Mouse (Mus musculus) midbrain, postnatal 0 days (tissue): ENCODE data around the gene Fyb2. TPM values are rescaled to one million over a fixed set of nuclear protein-coding genes. Genes with fewer than 3 reads are reported as not detected.

ENCODE experiments used
- ATAC-seq: fragments of 200-750 bp; cut with Nextera tagmentation; 2 replicates; pipeline ENCODE4 v1.8.0; 2017; ENCODE audit warnings: moderate number of reproducible peaks, mild to moderate bottlenecking, moderate TSS enrichment, moderate library complexity; ENCODE audit not compliant: low FRiP score
- DNase-seq: peaks from one replicate; pipeline ENCODE4 v3.0.0-alpha.2; 2015; ENCODE audit warnings: low spot score
- H3K27ac ChIP-seq: fragments of 300-500 bp; sonication (generic); 2 replicates; pipeline ENCODE4 v1.5.1; 2014; ENCODE audit warnings: low read depth, mild to moderate bottlenecking, low read length, mixed read lengths
- H3K27me3 ChIP-seq: fragments of 300-500 bp; sonication (generic); 2 replicates; pipeline ENCODE4 v1.6.1; 2014; ENCODE audit warnings: low read length, control low read depth, mixed read lengths; ENCODE audit not compliant: insufficient read depth
- H3K36me3 ChIP-seq: fragments of 300-500 bp; sonication (generic); 2 replicates; pipeline ENCODE4 v1.6.1; 2014; ENCODE audit warnings: low read length, control low read depth, mixed read lengths; ENCODE audit not compliant: insufficient read depth
- H3K4me1 ChIP-seq: fragments of 300-500 bp; sonication (generic); 2 replicates; pipeline ENCODE4 v1.6.1; 2014; ENCODE audit warnings: mild to moderate bottlenecking, control low read depth, antibody characterized with exemption, low read length, mixed read lengths; ENCODE audit not compliant: insufficient read depth
- H3K4me2 ChIP-seq: fragments of 300-500 bp; sonication (generic); 2 replicates; pipeline ENCODE4 v1.6.1; 2014; ENCODE audit warnings: low read depth, mild to moderate bottlenecking, low read length, mixed read lengths; ENCODE audit not compliant: poor library complexity, severe bottlenecking
- H3K4me3 ChIP-seq: fragments of 300-500 bp; sonication (generic); 2 replicates; pipeline ENCODE4 v1.5.1; 2014; ENCODE audit warnings: low read depth, mild to moderate bottlenecking, low read length, moderate library complexity
- H3K9ac ChIP-seq: fragments of 300-500 bp; sonication (generic); replicated peaks from 2 replicates; pipeline ENCODE4 v1.6.1; 2014; ENCODE audit warnings: mild to moderate bottlenecking, low read length, moderate library complexity, mixed read lengths; ENCODE audit not compliant: poor library complexity, severe bottlenecking
- H3K9me3 ChIP-seq: fragments of 300-500 bp; sonication (generic); 2 replicates; pipeline ENCODE4 v1.6.1; 2016; ENCODE audit warnings: low read length, control low read depth
- CTCF ChIP-seq: IDR thresholded peaks from 2 replicates; pipeline ENCODE4 v1.5.1; 2016; ENCODE audit warnings: antibody characterized with exemption, mild to moderate bottlenecking
- WGBS: fragments of 180-500 bp; shearing (Covaris S2); extraction: QIAGEN DNeasy Blood & Tissue Kit; methylation state at CpG from one replicate; pipeline ENCODE4 v1.1.7; 2014; 5-methylcytosine and 5-hydroxymethylcytosine counted together
- polyA plus RNA-seq: library from polyadenylated mRNA; unstranded; fragments of >200 nt; fragmentation: Nextera tagmentation; extraction: Ambion mirVana; gene quantifications from 2 replicates; pipeline ENCODE4 v1.2.1, GENCODE M21; 2015
- total RNA-seq: library from RNA; depleted of rRNA; stranded (reverse); fragments of >200 nt; gene quantifications from 2 replicates; pipeline ENCODE4 v1.2.3, GENCODE M21; 2014

Gene Fyb2
- total and polyA plus RNA-seq, 2 experiments from 2014 or later, result 0.28 to 0.49 TPM

DNA sequence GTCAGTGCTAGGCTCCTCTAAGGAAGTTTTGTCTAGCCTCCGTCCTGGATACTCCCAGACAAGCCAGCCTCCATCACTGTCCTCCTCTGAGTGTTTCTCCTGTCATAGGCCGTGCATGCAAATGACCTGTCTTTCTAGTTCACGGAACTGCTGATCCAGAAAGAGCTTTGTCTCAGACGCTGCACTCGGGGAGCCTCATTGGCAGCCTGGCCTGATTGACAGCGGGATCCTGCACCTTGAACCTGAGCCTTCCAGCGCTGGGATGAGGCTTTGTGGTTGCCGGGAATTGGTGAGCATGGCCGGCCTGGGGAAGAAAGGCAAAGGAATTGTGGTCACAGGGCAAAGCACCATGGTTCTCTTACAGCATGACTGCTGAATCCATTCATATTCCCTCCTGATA is 25.8 kb upstream of the Fyb2 start:
- no peak overlapping the region for H3K4me3 ChIP-seq
- H3K9me3 ChIP-seq, result no peaks in the 10 kb centered on the region
- ATAC-seq, result no peak
- no peaks in the 10 kb centered on the region for H3K27me3 ChIP-seq
- no peaks in the 10 kb centered on the region for H3K4me1 ChIP-seq
- WGBS, result 41% methylated on average over 9 of the region's 9 CpGs
- no peak for TF ChIP-seq CTCF
- H3K36me3 ChIP-seq, result no peaks in the 10 kb centered on the region
- no peak overlapping the region for H3K4me2 ChIP-seq
- H3K9ac ChIP-seq, result no peak overlapping the region
- no peak overlapping the region for H3K27ac ChIP-seq
- no peak for DNase-seq

DNA sequence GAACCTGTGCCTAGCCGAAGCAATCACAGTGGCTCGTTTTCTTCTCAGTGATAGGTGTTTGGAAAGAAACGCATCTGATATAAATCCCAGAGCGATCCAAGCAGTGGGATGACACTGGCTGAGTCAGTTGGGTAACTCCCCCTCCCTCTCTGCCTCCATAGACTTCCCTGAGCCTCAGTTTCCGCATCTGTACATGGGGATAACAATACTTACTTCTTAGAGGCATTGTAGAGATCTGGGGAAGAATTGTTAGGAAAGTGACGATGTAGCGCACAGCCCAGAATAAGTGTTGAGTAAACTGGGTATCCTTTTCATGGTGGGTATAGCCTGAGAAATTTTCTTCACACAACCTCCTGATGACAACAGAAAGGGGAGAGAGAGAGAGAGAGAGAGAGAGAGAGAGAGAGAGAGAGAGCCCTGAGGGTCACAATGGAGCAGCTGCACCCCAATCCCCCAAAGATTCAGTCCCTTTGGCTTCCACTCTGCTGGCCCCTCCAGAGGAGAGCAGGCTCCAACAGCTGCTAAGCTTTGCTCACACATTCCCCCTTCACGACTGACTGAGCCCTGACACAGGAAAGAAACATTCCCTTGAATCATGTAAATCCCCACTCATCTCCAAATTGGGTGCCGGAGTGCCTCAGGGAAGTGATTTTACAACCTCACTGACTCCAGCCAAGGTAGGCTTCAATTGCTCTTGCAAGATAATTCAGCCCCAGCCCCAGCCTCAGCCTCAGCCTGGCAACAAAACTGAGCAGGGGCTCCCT is 24.6 kb upstream of the Fyb2 start:
- WGBS, result 70% methylated on average over 9 of the region's 9 CpGs

DNA sequence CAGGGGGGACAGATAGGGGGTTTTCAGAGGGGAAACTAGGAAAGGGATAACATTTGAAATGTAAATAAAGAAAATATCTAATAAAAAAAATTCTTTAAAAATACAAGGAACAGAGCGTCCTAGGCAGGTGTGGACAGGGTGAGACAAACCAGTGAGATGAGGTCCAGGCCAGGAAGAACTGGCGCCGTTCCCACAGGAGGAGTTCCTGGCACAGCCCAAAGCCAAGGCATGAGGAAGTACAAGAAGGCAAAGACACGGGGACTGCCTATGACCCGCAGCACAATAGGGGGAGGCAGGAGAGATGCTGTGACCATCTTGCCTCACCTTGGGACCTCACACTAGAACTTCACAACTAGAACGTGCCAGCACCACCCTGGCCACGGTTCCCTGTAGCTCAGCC is 21.5 kb upstream of the Fyb2 start:
- no peaks in the 10 kb centered on the region for H3K36me3 ChIP-seq
- DNase-seq (no peak), ATAC-seq (no peak)
- H3K27me3 ChIP-seq, result no peaks in the 10 kb centered on the region
- no peaks in the 10 kb centered on the region for H3K9me3 ChIP-seq
- no peak overlapping the region for H3K27ac ChIP-seq
- 94% methylated on average over 7 of the region's 7 CpGs for whole genome bisulfite sequencing
- H3K4me3 ChIP-seq, result no peak overlapping the region
- H3K4me2 ChIP-seq, result no peak overlapping the region
- no peak overlapping the region for H3K9ac ChIP-seq
- H3K4me1 ChIP-seq, result peaks cover 3% of the 10 kb centered on the region; the same call in 1 of the 2 replicates
- no peak for TF ChIP-seq CTCF

More for the DNA sequence above, 24.6 kb upstream of the Fyb2 start:
- TF ChIP-seq CTCF, result no peak
- H3K4me1 ChIP-seq, result peaks cover 3% of the 10 kb centered on the region; the same call in 1 of the 2 replicates
- no peak overlapping the region for H3K4me2 ChIP-seq
- H3K27me3 ChIP-seq, result no peaks in the 10 kb centered on the region
- no peaks in the 10 kb centered on the region for H3K36me3 ChIP-seq
- ATAC-seq, result no peak
- H3K4me3 ChIP-seq, result no peak overlapping the region
- H3K9ac ChIP-seq, result no peak overlapping the region
- H3K27ac ChIP-seq, result no peak overlapping the region
- no peak for DNase-seq
- H3K9me3 ChIP-seq, result no peaks in the 10 kb centered on the region

DNA sequence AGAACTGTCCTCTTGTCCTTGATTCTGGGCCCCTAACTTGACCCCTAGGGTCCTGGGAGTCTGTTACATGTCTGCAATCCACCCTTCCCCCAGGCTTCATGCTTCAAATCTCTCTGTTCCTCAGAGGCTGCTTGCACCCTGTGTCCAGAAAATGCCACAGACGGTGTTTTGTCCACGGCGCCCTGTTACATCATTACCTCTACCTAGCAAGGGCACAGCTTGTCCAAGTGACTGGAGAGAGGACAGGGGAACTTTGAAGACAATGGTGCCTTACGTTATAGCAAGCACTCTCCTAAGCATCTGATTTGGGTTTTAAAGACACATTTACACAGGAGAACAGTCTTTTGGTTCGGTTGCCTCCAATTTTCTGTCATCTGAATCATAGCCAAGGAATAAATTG is 19.7 kb upstream of the Fyb2 start:
- Histone ChIP-seq H3K9ac (no peak overlapping the region), H3K4me2 (no peak overlapping the region), H3K27me3 (no peaks in the 10 kb centered on the region), H3K27ac (peak overlapping the region; percentile 55), H3K4me3 (no peak overlapping the region), H3K4me1 (peaks cover 3% of the 10 kb centered on the region; the same call in 1 of the 2 replicates), H3K36me3 (no peaks in the 10 kb centered on the region), H3K9me3 (no peaks in the 10 kb centered on the region)
- DNase-seq, result no peak
- ATAC-seq, result no peak
- TF ChIP-seq CTCF, result no peak
- 54% methylated on average over 5 of the region's 5 CpGs for WGBS

DNA sequence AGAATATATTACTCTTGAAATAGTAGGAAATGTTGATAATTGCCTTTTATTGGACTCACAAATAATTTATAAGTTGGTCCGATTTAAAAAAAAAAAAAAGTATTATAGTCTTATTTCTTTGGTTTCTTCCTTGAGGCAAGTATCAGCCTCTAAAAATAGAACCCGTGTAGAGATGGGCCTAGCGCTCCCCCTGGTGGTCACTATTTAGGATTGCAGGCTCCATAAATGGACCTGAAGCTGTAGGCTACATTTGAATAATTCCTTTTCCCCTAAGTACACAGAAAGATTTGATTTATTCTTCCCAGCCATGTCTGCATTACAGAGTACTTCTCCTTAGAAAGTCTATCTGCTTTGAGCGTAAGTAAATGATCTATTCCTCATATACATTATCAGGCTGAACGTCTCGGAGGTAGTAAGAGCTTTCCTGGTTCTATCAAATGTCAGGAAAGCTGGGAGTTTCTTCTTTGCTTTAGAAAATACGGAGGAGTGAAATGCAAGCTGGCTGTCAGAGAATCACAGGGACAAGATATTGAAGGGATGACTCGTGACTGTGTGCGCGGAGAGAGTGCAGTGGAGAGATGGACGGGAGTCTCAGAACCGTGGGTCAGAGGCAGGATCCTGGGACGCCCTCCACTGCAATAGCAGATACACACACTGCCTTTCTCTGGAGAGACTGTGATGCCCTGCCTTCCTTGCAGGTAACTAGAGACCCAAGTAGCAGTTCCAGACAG is 19.1 kb upstream of the Fyb2 start:
- Histone ChIP-seq H3K36me3 (no peaks in the 10 kb centered on the region), H3K4me3 (no peak overlapping the region), H3K4me2 (no peak overlapping the region), H3K27me3 (no peaks in the 10 kb centered on the region), H3K9ac (no peak overlapping the region), H3K9me3 (no peaks in the 10 kb centered on the region), H3K27ac (no peak overlapping the region), H3K4me1 (peaks cover 3% of the 10 kb centered on the region; the same call in 1 of the 2 replicates)
- DNase-seq (peak; percentile 81), ATAC-seq (no peak)
- TF ChIP-seq CTCF, result peak; percentile 98
- 41% methylated on average over 13 of the region's 13 CpGs for WGBS

DNA sequence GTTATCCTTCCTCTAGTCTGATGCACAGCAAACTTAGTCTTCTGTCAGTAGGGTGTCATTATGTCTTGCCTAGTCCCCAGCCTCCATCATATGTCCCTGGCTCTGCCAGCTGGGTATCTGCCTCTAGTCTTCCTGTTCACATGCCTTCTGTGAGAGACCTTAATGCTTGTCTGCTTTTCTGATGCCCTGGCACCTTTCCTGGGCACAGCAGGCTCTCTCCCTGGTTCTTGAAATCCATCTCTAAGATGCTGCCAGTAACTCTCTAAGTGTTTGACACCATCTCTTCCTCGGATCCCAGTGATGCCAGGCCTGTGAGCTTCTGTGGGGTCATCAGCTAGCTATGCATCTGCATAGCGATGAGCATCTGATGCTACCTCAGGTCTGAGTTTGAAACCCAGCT is 10.4 kb upstream of the Fyb2 start:
- H3K4me1 ChIP-seq, result no peaks in the 10 kb centered on the region
- H3K27ac ChIP-seq, result no peak overlapping the region
- ATAC-seq, result no peak
- no peak overlapping the region for H3K4me3 ChIP-seq
- no peak overlapping the region for H3K4me2 ChIP-seq
- H3K27me3 ChIP-seq, result no peaks in the 10 kb centered on the region
- H3K36me3 ChIP-seq, result no peaks in the 10 kb centered on the region
- no peak for TF ChIP-seq CTCF
- no peak overlapping the region for H3K9ac ChIP-seq
- 75% methylated on average over 2 of the region's 2 CpGs for WGBS
- no peaks in the 10 kb centered on the region for H3K9me3 ChIP-seq
- DNase-seq, result no peak
